Mouse (Mus musculus) CD8-positive naive resting alpha-beta T cell, adult 57 days (primary cell): Measurements from ENCODE around the gene Sp8. TPM values are rescaled to one million over a fixed set of nuclear protein-coding genes. Genes with fewer than 3 reads are reported as not detected.

Experiments used
- total RNA-seq: library from RNA; stranded (reverse); gene quantifications from one replicate; pipeline ENCODE4 v1.2.4, GENCODE M21; 2023

The Sp8 gene
- total RNA-seq: not detected

GRCm38 (mm10) chr12:118846221-118846620, at the start of gene Sp8:
Gene Sp8, plus strand, starts transcription at chr12:118846329.

Other genes with a start within 250 kb of the Sp8 start
- not detected for gene Abcb5, start 120.1 kb downstream of the Sp8 start, total RNA-seq